Mouse (Mus musculus): ENCODE measurements at regions not wholly inside any gene's neighbourhood (a gene's known extent, or its start where the extent isn't known, plus 50 kb on each side); places are given as distances from the start of the nearest gene placed in this dataset.

DNA sequence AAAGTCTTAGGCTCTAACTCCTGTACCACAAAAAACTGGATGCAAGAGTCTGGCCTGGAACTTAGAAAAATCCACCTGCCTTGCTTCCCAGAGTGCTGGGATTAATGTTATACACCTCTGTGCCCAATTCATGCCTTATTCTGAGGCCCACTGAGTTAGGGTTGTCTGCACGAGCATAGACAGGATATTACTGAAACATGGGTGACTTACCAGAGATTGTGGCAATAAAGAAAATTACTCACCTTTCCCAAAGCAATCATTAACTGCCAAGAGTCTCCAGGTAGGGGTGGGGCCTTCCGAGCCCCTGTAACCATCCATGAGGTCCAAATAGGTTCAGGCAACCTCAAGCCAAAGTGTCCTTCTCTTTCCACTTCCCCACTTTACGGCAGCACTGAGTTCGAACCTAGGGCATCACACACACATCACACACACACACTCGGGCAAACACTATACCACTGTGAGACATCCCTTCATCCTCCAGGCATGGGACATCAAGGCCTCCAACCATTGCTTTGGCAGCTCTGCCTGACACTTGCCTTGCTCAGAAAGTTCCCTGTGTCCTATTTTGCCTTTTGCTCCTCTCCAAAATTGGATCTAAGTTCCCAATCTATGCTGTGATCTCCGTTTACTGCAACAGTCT is 53.7 kb upstream of the Peli1 start:
- Histone ChIP-seq H3K4me1 (ENCODE audit: control insufficient read depth, insufficient read depth, low read length) (0 out of 2 replicates have a peak, but pooled peaks cover 4% of the 10 kb centered on the region), H3K4me3 (ENCODE audit: insufficient read depth, low read length) (no peak overlapping the region), H3K27ac (ENCODE audit: insufficient read depth, low read length) (no peak overlapping the region)
- no peak for TF ChIP-seq POLR2A (IDR thresholded peaks at IDR 0.05; ENCODE audit: low read depth, low read length)
- no peak for TF ChIP-seq CTCF (IDR thresholded peaks at IDR 0.05; ENCODE audit: borderline replicate concordance, insufficient read depth, low read length)

DNA sequence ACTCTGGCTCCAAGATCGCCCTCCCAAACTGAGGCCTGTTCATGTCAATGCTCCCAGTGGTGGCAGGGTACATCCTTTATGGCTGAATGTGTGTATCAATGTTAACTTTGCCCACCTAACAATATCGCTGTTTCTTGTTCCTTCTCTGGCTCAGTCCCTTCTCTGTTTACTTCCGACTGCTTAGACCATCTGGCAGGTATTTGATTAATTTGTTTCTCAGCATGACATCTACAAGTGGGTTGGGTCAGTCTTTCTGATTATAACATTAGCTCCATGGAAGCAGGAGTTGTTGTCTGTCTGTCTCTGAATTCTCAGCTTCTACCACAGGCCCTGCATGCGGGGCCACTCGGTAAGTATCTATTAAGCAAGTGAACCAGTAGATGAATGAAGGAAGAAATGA is 49.9 kb upstream of the Peli1 start:
- Histone ChIP-seq H3K4me3 (ENCODE audit: insufficient read depth, low read length) (no peak overlapping the region), H3K27ac (ENCODE audit: insufficient read depth, low read length) (no peak overlapping the region), H3K4me1 (ENCODE audit: control insufficient read depth, insufficient read depth, low read length) (no peaks in the 10 kb centered on the region)
- TF ChIP-seq POLR2A (IDR thresholded peaks at IDR 0.05; ENCODE audit: low read depth, low read length) (no peak), CTCF (IDR thresholded peaks at IDR 0.05; ENCODE audit: borderline replicate concordance, insufficient read depth, low read length) (no peak)
